Mouse (Mus musculus): ENCODE measurements around the gene Gadl1.

- TF ChIP-seq POLR2A (IDR thresholded peaks at IDR 0.05; ENCODE audit: insufficient read depth, low read depth, low read length) (no peak), CTCF (IDR thresholded peaks at IDR 0.05; ENCODE audit: insufficient read depth, low read depth, low read length) (no peak)
These were observed 212.2 kb downstream of the Gadl1 start for GRCm38 (mm10) chr9:116121472-116121871.
